Mouse (Mus musculus) limb, embryonic 14.5 days (tissue): Measurements from ENCODE around the gene Tie1. TPM values are rescaled to one million over a fixed set of nuclear protein-coding genes. Genes with fewer than 3 reads are reported as not detected.

Source experiments
- ATAC-seq: fragments of 200-750 bp; cut with Nextera tagmentation; 2 replicates; pipeline ENCODE4 v1.8.0; 2017; ENCODE audit warnings: low read depth, moderate number of reproducible peaks, moderate TSS enrichment; ENCODE audit not compliant: low FRiP score
- DNase-seq: peaks from one replicate; pipeline ENCODE4 v3.0.0-alpha.2; 2015; ENCODE audit warnings: low spot score
- H3K27ac ChIP-seq: fragments of 300-500 bp; sonication (generic); replicated peaks from 2 replicates; pipeline ENCODE4 v1.5.1; 2014; ENCODE audit warnings: low read depth, mild to moderate bottlenecking, low read length, moderate library complexity, mixed read lengths
- H3K27me3 ChIP-seq: fragments of 300-500 bp; sonication (generic); 2 replicates; pipeline ENCODE4 v1.6.1; 2014; ENCODE audit warnings: low read length, mixed read lengths; ENCODE audit not compliant: control insufficient read depth, insufficient read depth
- H3K36me3 ChIP-seq: fragments of 300-500 bp; sonication (generic); 2 replicates; pipeline ENCODE4 v1.6.1; 2014; ENCODE audit warnings: mild to moderate bottlenecking, low read length, moderate library complexity, mixed read lengths; ENCODE audit not compliant: control insufficient read depth, insufficient read depth
- H3K4me1 ChIP-seq: fragments of 300-500 bp; sonication (generic); 2 replicates; pipeline ENCODE4 v1.6.1; 2014; ENCODE audit warnings: antibody characterized with exemption, low read length, mixed read lengths; ENCODE audit not compliant: control insufficient read depth, insufficient read depth
- H3K4me2 ChIP-seq: fragments of 300-500 bp; sonication (generic); replicated peaks from 2 replicates; pipeline ENCODE4 v1.6.1; 2014; ENCODE audit warnings: low read depth, mild to moderate bottlenecking, low read length, moderate library complexity; ENCODE audit not compliant: severe bottlenecking
- H3K4me3 ChIP-seq: fragments of 300-500 bp; sonication (generic); replicated peaks from 2 replicates; pipeline ENCODE4 v1.5.1; 2014; ENCODE audit warnings: low read length
- H3K9ac ChIP-seq: fragments of 300-500 bp; sonication (generic); 2 replicates; pipeline ENCODE4 v1.6.1; 2014; ENCODE audit warnings: mild to moderate bottlenecking, low read depth, low read length, moderate library complexity; ENCODE audit not compliant: severe bottlenecking
- H3K9me3 ChIP-seq: fragments of 300-500 bp; sonication (generic); 2 replicates; pipeline ENCODE4 v1.6.1; 2016; ENCODE audit warnings: low read length; ENCODE audit not compliant: control insufficient read depth
- POLR2A ChIP-seq: fragments of 200-500 bp; IDR thresholded peaks from 2 replicates; pipeline ENCODE4 v1.8.0; 2012; ENCODE audit warnings: inconsistent platforms, mild to moderate bottlenecking, moderate library complexity, borderline replicate concordance; ENCODE audit not compliant: insufficient read depth, insufficient read length; ENCODE audit errors: extremely low read depth
- WGBS: fragments of 180-500 bp; shearing (Covaris S2); extraction: QIAGEN DNeasy Blood & Tissue Kit; methylation state at CpG from one replicate; pipeline ENCODE4 v1.1.7; 2014; 5-methylcytosine and 5-hydroxymethylcytosine counted together
- polyA plus RNA-seq, 2 experiments: library from polyadenylated mRNA; depleted of rRNA in 1 of 2; stranded (reverse) in 1 of 2; unstranded in 1 of 2; fragments of >200 nt; fragmentation: Nextera tagmentation in 1 of 2; extraction: Ambion mirVana in 1 of 2; gene quantifications; 2 replicates each; pipeline versions ENCODE4 v1.2.1 to v1.2.3; 2012 to 2014

The Tie1 gene
- polyA plus RNA-seq, 2 experiments: 17.7 to 27.1 TPM

DNA sequence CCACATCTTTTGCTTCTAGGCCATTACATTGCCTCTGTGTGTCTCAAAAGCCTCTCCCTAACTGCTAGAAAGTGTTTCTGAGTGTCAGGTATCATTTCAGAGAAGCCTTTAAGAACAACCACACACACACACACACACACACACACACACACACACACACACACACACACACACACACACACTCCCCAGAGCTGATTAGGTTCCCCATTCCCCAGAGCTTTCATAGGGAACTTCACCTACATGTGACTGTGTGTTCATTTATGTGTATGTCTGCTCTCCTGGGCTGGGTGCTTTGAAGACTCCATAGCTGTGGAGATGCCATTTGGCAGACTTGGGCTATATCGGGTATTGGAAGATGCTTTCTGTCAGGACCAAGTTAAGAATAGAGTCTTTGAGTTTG lies 64.5 kb downstream of the Tie1 start:
- H3K9ac ChIP-seq: no peak overlapping the region
- DNase-seq: no peak
- H3K36me3 ChIP-seq: peaks cover 9% of the 10 kb centered on the region
- no peaks in the 10 kb centered on the region for H3K27me3 ChIP-seq
- 90% methylated on average over 1 of the region's 1 CpGs for WGBS
- H3K27ac ChIP-seq: no peak overlapping the region
- H3K9me3 ChIP-seq: no peaks in the 10 kb centered on the region
- peaks cover 21% of the 10 kb centered on the region for H3K4me1 ChIP-seq
- H3K4me3 ChIP-seq: no peak overlapping the region
- no peak overlapping the region for H3K4me2 ChIP-seq
- no peak for ATAC-seq
- TF ChIP-seq POLR2A: no peak

DNA sequence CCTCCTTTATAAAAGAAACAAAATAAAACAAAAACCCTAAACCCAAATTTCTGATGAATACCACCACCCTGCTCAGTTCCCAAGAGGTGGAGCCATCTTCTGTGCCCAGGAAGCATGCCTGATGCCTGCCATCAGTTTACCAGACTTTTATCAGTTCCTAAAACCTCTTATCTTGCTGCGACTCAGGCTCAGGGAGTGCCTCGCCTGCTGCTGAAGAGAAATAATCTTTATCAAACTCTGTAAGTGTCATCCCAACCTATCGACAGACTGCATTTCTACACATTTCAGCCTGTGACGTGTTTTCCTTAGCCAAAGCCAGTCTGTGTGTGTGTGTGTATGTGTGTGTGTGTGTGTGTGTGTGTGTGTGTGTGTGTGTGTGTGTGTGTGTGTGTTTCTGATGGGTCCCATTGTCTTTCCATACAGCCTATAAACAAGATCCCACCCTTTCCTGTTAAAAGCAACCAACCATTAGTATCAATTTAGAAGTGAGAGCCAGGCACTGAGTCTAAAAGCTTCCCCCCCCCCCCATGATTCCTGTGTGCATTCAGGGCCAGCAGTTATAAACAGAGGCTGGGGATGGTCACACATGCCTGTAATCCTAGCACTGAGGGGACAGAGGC lies 65.2 kb downstream of the Tie1 start:
- no peak overlapping the region for H3K4me2 ChIP-seq
- H3K27ac ChIP-seq: no peak overlapping the region
- WGBS: 82% methylated on average over 4 of the region's 4 CpGs
- TF ChIP-seq POLR2A: no peak
- ATAC-seq (no peak), DNase-seq (no peak)
- H3K4me3 ChIP-seq: no peak overlapping the region
- H3K4me1 ChIP-seq: peaks cover 16% of the 10 kb centered on the region
- H3K36me3 ChIP-seq: peaks cover 16% of the 10 kb centered on the region
- no peaks in the 10 kb centered on the region for H3K9me3 ChIP-seq
- no peaks in the 10 kb centered on the region for H3K27me3 ChIP-seq
- no peak overlapping the region for H3K9ac ChIP-seq

DNA sequence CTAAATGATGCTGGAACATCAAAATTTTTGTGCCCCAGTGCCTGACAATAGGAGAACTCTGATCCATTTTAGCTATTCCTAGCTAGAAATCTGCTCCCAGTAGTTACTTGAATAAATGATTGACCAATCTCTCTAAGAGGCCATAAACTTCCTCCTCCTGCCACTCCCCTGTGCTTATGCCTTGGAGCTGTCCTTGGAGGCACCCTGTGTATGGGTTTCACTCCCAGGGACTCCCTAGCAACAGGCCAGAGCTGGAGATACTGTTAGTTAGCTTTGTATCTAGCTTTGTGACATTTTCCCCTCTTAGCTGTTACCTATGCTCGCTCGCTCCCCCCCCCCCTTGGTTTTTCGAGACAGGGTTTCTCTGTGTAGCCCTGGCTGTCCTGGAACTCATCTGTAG lies 68.5 kb downstream of the Tie1 start:
- 95% methylated on average over 3 of the region's 3 CpGs for WGBS
- H3K27me3 ChIP-seq: no peaks in the 10 kb centered on the region

More for the DNA sequence above, 68.5 kb downstream of the Tie1 start:
- H3K9ac ChIP-seq: no peak overlapping the region
- H3K4me2 ChIP-seq: no peak overlapping the region
- H3K27ac ChIP-seq: no peak overlapping the region
- ATAC-seq: no peak
- H3K9me3 ChIP-seq: no peaks in the 10 kb centered on the region
- no peak overlapping the region for H3K4me3 ChIP-seq
- DNase-seq: no peak
- no peaks in the 10 kb centered on the region for H3K4me1 ChIP-seq
- H3K36me3 ChIP-seq: peaks cover 39% of the 10 kb centered on the region
- TF ChIP-seq POLR2A: no peak

Other genes starting within 250 kb of the Tie1 start
- gene Ptprf, start 198.7 kb downstream of the Tie1 start, polyA plus RNA-seq (2012; rRNA removed): 85.0 and 108 TPM in 2 replicates
- 71.9 and 78.1 TPM in 2 replicates for gene Ptprf, start 198.7 kb downstream of the Tie1 start, polyA plus RNA-seq (2014; fragmentation: Nextera tagmentation; extraction: Ambion mirVana)
- 37.2 and 47.6 TPM in 2 replicates for gene Szt2, start 80.8 kb downstream of the Tie1 start, polyA plus RNA-seq (2012; rRNA removed)
- 11.7 and 12.4 TPM in 2 replicates for gene Szt2, start 80.8 kb downstream of the Tie1 start, polyA plus RNA-seq (2014; fragmentation: Nextera tagmentation; extraction: Ambion mirVana)
- gene Med8, start 80.7 kb downstream of the Tie1 start, polyA plus RNA-seq (2012; rRNA removed): 60.2 and 79.0 TPM in 2 replicates
- gene Med8, start 80.7 kb downstream of the Tie1 start, polyA plus RNA-seq (2014; fragmentation: Nextera tagmentation; extraction: Ambion mirVana): 94.4 and 96.3 TPM in 2 replicates
- 147 and 170 TPM in 2 replicates for gene Elovl1, start 62.0 kb downstream of the Tie1 start, polyA plus RNA-seq (2012; rRNA removed)
- 106 and 135 TPM in 2 replicates for gene Elovl1, start 62.0 kb downstream of the Tie1 start, polyA plus RNA-seq (2014; fragmentation: Nextera tagmentation; extraction: Ambion mirVana)
- 144 and 152 TPM in 2 replicates for gene Cdc20, start 52.7 kb downstream of the Tie1 start, polyA plus RNA-seq (2012; rRNA removed)
- gene Cdc20, start 52.7 kb downstream of the Tie1 start, polyA plus RNA-seq (2014; fragmentation: Nextera tagmentation; extraction: Ambion mirVana): 189 and 198 TPM in 2 replicates
- 0.23 and 0.51 TPM in 2 replicates for gene Mpl, start 32.5 kb downstream of the Tie1 start, polyA plus RNA-seq (2012; rRNA removed)
- 0.12 and 0.41 TPM in 2 replicates for gene Mpl, start 32.5 kb downstream of the Tie1 start, polyA plus RNA-seq (2014; fragmentation: Nextera tagmentation; extraction: Ambion mirVana)
- 3.7 and 4.3 TPM in 2 replicates for gene 2610528J11Rik, start 36.9 kb upstream of the Tie1 start, polyA plus RNA-seq (2012; rRNA removed)
- 9.5 and 10.9 TPM in 2 replicates for gene 2610528J11Rik, start 36.9 kb upstream of the Tie1 start, polyA plus RNA-seq (2014; fragmentation: Nextera tagmentation; extraction: Ambion mirVana)
- 5.2 and 6.0 TPM in 2 replicates for gene Tmem125, start 54.0 kb upstream of the Tie1 start, polyA plus RNA-seq (2012; rRNA removed)
- 7.6 and 11.1 TPM in 2 replicates for gene Tmem125, start 54.0 kb upstream of the Tie1 start, polyA plus RNA-seq (2014; fragmentation: Nextera tagmentation; extraction: Ambion mirVana)
- 0.08 and 0.18 TPM in 2 replicates for gene Cfap57, start 130.7 kb upstream of the Tie1 start, polyA plus RNA-seq (2012; rRNA removed)
- gene Cfap57, start 130.7 kb upstream of the Tie1 start, polyA plus RNA-seq (2014; fragmentation: Nextera tagmentation; extraction: Ambion mirVana): 0.25 and 0.65 TPM in 2 replicates
- gene Ebna1bp2, start 130.7 kb upstream of the Tie1 start, polyA plus RNA-seq (2012; rRNA removed): 62.1 and 100 TPM in 2 replicates
- 139 and 148 TPM in 2 replicates for gene Ebna1bp2, start 130.7 kb upstream of the Tie1 start, polyA plus RNA-seq (2014; fragmentation: Nextera tagmentation; extraction: Ambion mirVana)
- gene Olfr62, start 168.9 kb upstream of the Tie1 start, polyA plus RNA-seq (2012; rRNA removed): not detected in 2 replicates
- not detected in 2 replicates for gene Olfr62, start 168.9 kb upstream of the Tie1 start, polyA plus RNA-seq (2014; fragmentation: Nextera tagmentation; extraction: Ambion mirVana)
- gene Olfr1342, start 202.7 kb upstream of the Tie1 start, polyA plus RNA-seq (2012; rRNA removed): 0.36 and 0.38 TPM in 2 replicates
- not detected in 2 replicates for gene Olfr1342, start 202.7 kb upstream of the Tie1 start, polyA plus RNA-seq (2014; fragmentation: Nextera tagmentation; extraction: Ambion mirVana)
- gene Olfr1341, start 213.5 kb upstream of the Tie1 start, polyA plus RNA-seq (2012; rRNA removed): not detected in 2 replicates
- not detected in 2 replicates for gene Olfr1341, start 213.5 kb upstream of the Tie1 start, polyA plus RNA-seq (2014; fragmentation: Nextera tagmentation; extraction: Ambion mirVana)
- not detected in 2 replicates for gene Olfr1340, start 230.1 kb upstream of the Tie1 start, polyA plus RNA-seq (2012; rRNA removed)
- gene Olfr1340, start 230.1 kb upstream of the Tie1 start, polyA plus RNA-seq (2014; fragmentation: Nextera tagmentation; extraction: Ambion mirVana): not detected in 2 replicates
- gene Olfr1339, start 242.1 kb upstream of the Tie1 start, polyA plus RNA-seq (2012; rRNA removed): not detected in 2 replicates
- gene Olfr1339, start 242.1 kb upstream of the Tie1 start, polyA plus RNA-seq (2014; fragmentation: Nextera tagmentation; extraction: Ambion mirVana): not detected in 2 replicates